Mouse (Mus musculus): ENCODE results near the gene Slco6c1.

- TF ChIP-seq EP300 (optimal IDR thresholded peaks at IDR 0.05) = no peak
- TF ChIP-seq CTCF (IDR thresholded peaks at IDR 0.05; ENCODE audit: low read depth) = no peak
Observed at GRCm38 (mm10) chr1:97019404-97019803, 108.7 kb downstream of the Slco6c1 start.

Data from stomach, postnatal 0 days (tissue).